ENCODE assay signal across 29 mouse cellular contexts in the genomic region with DNA sequence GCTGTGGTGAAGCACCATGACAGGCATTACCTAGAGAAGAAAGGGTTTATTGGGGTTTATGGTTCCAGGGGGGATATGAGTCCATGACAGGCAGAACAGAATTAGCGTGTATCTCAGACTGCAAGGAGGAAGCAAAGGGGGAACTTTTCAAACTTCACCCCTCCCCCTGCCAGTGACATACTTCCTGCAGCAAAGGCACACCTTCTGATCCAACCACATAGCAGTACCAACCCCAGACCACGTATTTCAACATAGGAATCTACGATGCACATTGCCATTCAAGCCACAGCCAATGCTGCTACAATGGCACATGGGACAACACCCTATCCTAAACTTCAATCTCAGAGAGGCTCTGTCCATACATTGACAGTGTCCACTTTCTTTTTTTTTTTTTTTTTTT. TPM values are rescaled to one million over a fixed set of nuclear protein-coding genes. Genes with fewer than 3 reads are reported as not detected.
"Had no signal": no experiment of that assay in that cellular context is flagged by ENCODE, and none has a peak within 500 bp of the region (broad histone marks: within the 10 kb centered on the region; RNA-seq: fewer than 3 reads in every experiment).

No protein-coding gene starts in this region.

- H3K4me2 ChIP-seq: liver, embryonic 13.5 days; midbrain, embryonic 13.5 days had no signal

- H3K4me1 ChIP-seq: megakaryocyte, embryonic 14.5 days; midbrain, embryonic 10.5 days; midbrain, embryonic 13.5 days had no signal

- H3K9me3 ChIP-seq: liver, embryonic 13.5 days; midbrain, embryonic 10.5 days; midbrain, embryonic 13.5 days had no signal

- H3K9ac ChIP-seq: liver, embryonic 13.5 days; midbrain, embryonic 13.5 days had no signal

- H3K4me3 ChIP-seq: layer of hippocampus, adult 2 months; liver, embryonic 13.5 days; megakaryocyte, embryonic 14.5 days; midbrain, embryonic 10.5 days; midbrain, embryonic 13.5 days; myocyte had no signal

- H3K36me3 ChIP-seq: liver, embryonic 13.5 days; midbrain, embryonic 10.5 days; midbrain, embryonic 13.5 days had no signal

- ATAC-seq: intestine, postnatal 0 days; midbrain, embryonic 13.5 days; midbrain, embryonic 16.5 days had no signal

- H3K27ac ChIP-seq: kidney, postnatal 0 days; layer of hippocampus, adult 2 months; liver, embryonic 13.5 days; midbrain, embryonic 10.5 days; midbrain, embryonic 13.5 days had no signal

- DNase-seq: kidney, adult 2 months; kidney, postnatal 25 days; layer of hippocampus, adult 9-11 months; liver, embryonic 13.5 days; lung, adult 2 months; lung, postnatal 14 days; lung, postnatal 4 days had no signal

- H3K27me3 ChIP-seq: liver, embryonic 13.5 days; megakaryocyte, embryonic 14.5 days; midbrain, embryonic 13.5 days had no signal

RNA-seq across cellular contexts. Expression of gene Dppa2, which starts 3.8 kb away (rescaled TPM):
- total RNA-seq: layer of hippocampus, adult 2 months; layer of hippocampus, postnatal 25 days; left cerebral cortex, adult 18-20 months; left cerebral cortex, postnatal 25 days; liver, adult 2 months; monocyte, adult 5-6 weeks had no signal
- polyA plus RNA-seq: kidney, adult 2 months; kidney, embryonic 14.5 days; kidney, postnatal 0 days; large intestine, adult 2 months; limb, embryonic 11.5 days; liver, adult 2 months; liver, embryonic 13.5 days; liver, embryonic 16.5 days; lung, adult 2 months; midbrain, embryonic 10.5 days; midbrain, embryonic 13.5 days; midbrain, embryonic 16.5 days; neural tube, embryonic 11.5 days; neural tube, embryonic 14.5 days; stomach, embryonic 14.5 days had no signal

RNA-seq across cellular contexts. Expression of gene Dppa4, which starts 16.4 kb away (rescaled TPM):
- total RNA-seq: layer of hippocampus, adult 2 months; layer of hippocampus, postnatal 25 days; left cerebral cortex, adult 18-20 months; left cerebral cortex, postnatal 25 days; liver, adult 2 months; monocyte, adult 5-6 weeks had no signal
- polyA plus RNA-seq: intestine, postnatal 0 days; kidney, adult 2 months; kidney, embryonic 14.5 days; kidney, postnatal 0 days; large intestine, adult 2 months; limb, embryonic 11.5 days; limb, embryonic 14.5 days; liver, adult 2 months; liver, embryonic 16.5 days; lung, adult 2 months; lung, embryonic 16.5 days; midbrain, embryonic 10.5 days; midbrain, embryonic 13.5 days; midbrain, embryonic 16.5 days; neural tube, embryonic 11.5 days; neural tube, embryonic 14.5 days; stomach, embryonic 14.5 days had no signal
